Mouse (Mus musculus) intestine, postnatal 0 days (tissue): Measurements from ENCODE around the gene Eif4e2. TPM values are rescaled to one million over a fixed set of nuclear protein-coding genes. Genes with fewer than 3 reads are reported as not detected.

Source experiments
- ATAC-seq: fragments of 200-750 bp; cut with Nextera tagmentation; 2 replicates; pipeline ENCODE4 v1.8.0; 2017; ENCODE audit warnings: mild to moderate bottlenecking, moderate TSS enrichment, moderate library complexity
- H3K27ac ChIP-seq: fragments of 300-500 bp; sonication (generic); 2 replicates; pipeline ENCODE4 v1.5.1; 2014; ENCODE audit warnings: mild to moderate bottlenecking, low read depth, low read length, moderate library complexity
- H3K27me3 ChIP-seq: fragments of 300-500 bp; sonication (generic); replicated peaks from 2 replicates; pipeline ENCODE4 v1.6.1; 2014; ENCODE audit warnings: low read length, mixed read lengths; ENCODE audit not compliant: control insufficient read depth, insufficient read depth
- H3K36me3 ChIP-seq: fragments of 300-500 bp; sonication (generic); 2 replicates; pipeline ENCODE4 v1.6.1; 2014; ENCODE audit warnings: mild to moderate bottlenecking, moderate library complexity; ENCODE audit not compliant: control insufficient read depth, insufficient read depth
- H3K4me1 ChIP-seq: fragments of 300-500 bp; sonication (generic); replicated peaks from 2 replicates; pipeline ENCODE4 v1.6.1; 2014; ENCODE audit warnings: antibody characterized with exemption, low read length, mixed read lengths; ENCODE audit not compliant: control insufficient read depth, insufficient read depth
- H3K4me2 ChIP-seq: fragments of 300-500 bp; sonication (generic); replicated peaks from 2 replicates; pipeline ENCODE4 v1.6.1; 2014; ENCODE audit warnings: low read depth, mild to moderate bottlenecking, moderate library complexity
- H3K4me3 ChIP-seq: fragments of 300-500 bp; sonication (generic); 2 replicates; pipeline ENCODE4 v1.5.1; 2014; ENCODE audit warnings: low read depth, low read length
- H3K9ac ChIP-seq: fragments of 300-500 bp; sonication (generic); 2 replicates; pipeline ENCODE4 v1.6.1; 2014; ENCODE audit warnings: mild to moderate bottlenecking, low read depth, low read length
- H3K9me3 ChIP-seq: fragments of 300-500 bp; sonication (generic); 2 replicates; pipeline ENCODE4 v1.6.1; 2016; ENCODE audit warnings: mixed run types; ENCODE audit not compliant: control insufficient read depth
- CTCF ChIP-seq: sonication (generic); IDR thresholded peaks from 2 replicates; pipeline ENCODE4 v1.5.1; 2016; ENCODE audit warnings: low read depth, mild to moderate bottlenecking, control low read depth, antibody characterized with exemption, moderate library complexity
- WGBS: fragments of 180-500 bp; shearing (Covaris S2); extraction: QIAGEN DNeasy Blood & Tissue Kit; methylation state at CpG from one replicate; pipeline ENCODE4 v1.1.7; 2014; 5-methylcytosine and 5-hydroxymethylcytosine counted together
- polyA plus RNA-seq: library from polyadenylated mRNA; unstranded; fragments of >200 nt; fragmentation: Nextera tagmentation; extraction: Ambion mirVana; gene quantifications from 2 replicates; pipeline ENCODE4 v1.2.1, GENCODE M21; 2015

The Eif4e2 gene
- polyA plus RNA-seq, 1 experiment from 2014 or later = 179 TPM

DNA sequence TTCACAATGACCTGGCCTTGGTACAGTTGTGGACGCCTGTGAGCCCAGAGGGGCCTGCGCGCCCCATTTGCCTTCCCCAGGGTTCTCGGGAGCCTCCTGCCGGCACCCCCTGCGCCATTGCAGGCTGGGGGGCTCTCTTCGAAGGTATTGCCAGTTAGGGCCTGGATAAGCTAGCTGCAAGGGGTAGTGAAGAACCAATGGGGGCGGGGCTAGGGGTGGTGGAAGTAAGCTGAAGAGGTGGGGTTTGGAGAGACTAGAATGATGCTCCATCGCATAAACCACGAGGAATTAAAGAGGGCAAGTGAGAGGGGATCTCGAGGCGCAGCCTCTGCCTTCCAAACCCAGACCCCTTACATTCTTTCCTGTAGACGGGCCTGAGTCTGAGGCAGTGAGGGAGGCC lies 28.2 kb upstream of the Eif4e2 start:
- H3K27ac ChIP-seq = no peak overlapping the region
- 20% methylated on average over 13 of the region's 13 CpGs for WGBS
- no peaks in the 10 kb centered on the region for H3K9me3 ChIP-seq
- H3K4me2 ChIP-seq = no peak overlapping the region
- H3K9ac ChIP-seq = no peak overlapping the region
- no peak for ATAC-seq
- H3K27me3 ChIP-seq = peaks cover 55% of the 10 kb centered on the region
- no peaks in the 10 kb centered on the region; the same call in 1 of the 2 replicates for H3K4me1 ChIP-seq
- no peaks in the 10 kb centered on the region for H3K36me3 ChIP-seq
- no peak overlapping the region for H3K4me3 ChIP-seq
- no peak for TF ChIP-seq CTCF

DNA sequence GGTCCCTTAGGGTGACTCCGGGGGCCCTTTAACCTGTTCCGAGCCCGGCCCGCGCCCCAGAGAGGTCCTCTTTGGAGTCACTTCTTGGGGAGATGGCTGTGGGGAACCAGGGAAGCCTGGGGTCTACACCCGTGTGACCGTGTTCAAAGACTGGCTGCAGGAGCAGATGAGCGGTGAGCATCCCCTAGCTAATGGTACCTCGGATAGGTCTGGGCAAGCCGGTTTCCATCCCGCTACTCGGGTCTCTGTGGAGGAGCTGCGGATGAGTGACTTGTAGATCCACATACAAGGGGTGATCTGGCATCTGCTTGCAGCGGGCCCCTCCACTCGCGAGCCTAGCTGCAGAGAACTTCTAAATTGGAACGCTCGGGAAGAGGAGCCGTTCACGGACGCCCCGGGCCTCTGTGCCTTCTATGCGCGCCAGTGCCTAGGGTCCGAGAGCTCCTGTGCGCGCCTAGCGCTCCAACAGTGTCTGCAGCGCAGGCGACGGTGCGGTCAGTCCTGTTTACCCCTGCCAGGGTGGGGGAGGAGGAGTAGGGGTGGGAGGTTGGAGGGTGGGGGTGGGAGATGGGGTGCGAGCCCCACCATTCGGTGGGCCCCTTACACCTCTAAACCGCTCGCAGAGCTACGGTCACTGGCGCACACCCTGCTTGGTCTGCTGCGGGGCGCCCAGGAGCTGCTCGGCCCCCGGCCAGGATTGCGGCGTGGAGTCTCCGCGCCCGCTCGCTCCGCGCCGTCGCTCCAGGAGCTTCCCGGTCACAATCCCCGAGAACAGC lies 27.3 kb upstream of the Eif4e2 start:
- no peaks in the 10 kb centered on the region for H3K9me3 ChIP-seq
- H3K9ac ChIP-seq = 0 out of 2 replicates have a peak overlapping the region, but pooled peaks have one; percentile 17
- no peak for TF ChIP-seq CTCF

DNA sequence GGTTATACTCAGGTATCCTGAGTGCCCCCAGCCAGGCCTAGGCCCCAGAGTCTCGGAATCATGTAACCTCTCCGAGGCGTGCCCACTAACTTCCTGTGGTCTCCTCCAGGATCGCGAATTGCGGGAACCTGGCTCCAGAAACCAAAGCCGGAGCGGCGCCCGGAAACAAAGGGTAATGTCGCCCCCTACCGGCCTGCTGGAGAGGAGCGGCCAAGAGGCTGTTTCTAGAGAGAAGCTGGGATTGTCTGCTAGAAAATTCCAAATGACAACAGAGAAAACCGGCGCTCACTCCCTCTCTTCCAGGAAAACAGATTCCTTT lies 26.7 kb upstream of the Eif4e2 start:
- 0 out of 2 replicates have a peak, but pooled peaks have one; percentile 14 for ATAC-seq
- no peaks in the 10 kb centered on the region for H3K36me3 ChIP-seq
- peaks cover 55% of the 10 kb centered on the region for H3K27me3 ChIP-seq
- no peaks in the 10 kb centered on the region for H3K9me3 ChIP-seq
- 0% methylated on average over 15 of the region's 15 CpGs for WGBS
- no peak overlapping the region for H3K27ac ChIP-seq
- peak overlapping the region; percentile 51 for H3K4me3 ChIP-seq
- H3K9ac ChIP-seq = 0 out of 2 replicates have a peak overlapping the region, but pooled peaks have one; percentile 17
- no peaks in the 10 kb centered on the region; the same call in 1 of the 2 replicates for H3K4me1 ChIP-seq
- H3K4me2 ChIP-seq = peak overlapping the region; percentile 98
- peak; percentile 90 for TF ChIP-seq CTCF

More for the DNA sequence above, 27.3 kb upstream of the Eif4e2 start:
- Histone ChIP-seq H3K36me3 (no peaks in the 10 kb centered on the region), H3K4me1 (no peaks in the 10 kb centered on the region; the same call in 1 of the 2 replicates), H3K27me3 (peaks cover 55% of the 10 kb centered on the region), H3K4me2 (peak overlapping the region; percentile 98), H3K27ac (no peak overlapping the region), H3K4me3 (peak overlapping the region; percentile 51)
- 3% methylated on average over 54 of the region's 54 CpGs for WGBS
- 0 out of 2 replicates have a peak, but pooled peaks have one; percentile 16 for ATAC-seq

DNA sequence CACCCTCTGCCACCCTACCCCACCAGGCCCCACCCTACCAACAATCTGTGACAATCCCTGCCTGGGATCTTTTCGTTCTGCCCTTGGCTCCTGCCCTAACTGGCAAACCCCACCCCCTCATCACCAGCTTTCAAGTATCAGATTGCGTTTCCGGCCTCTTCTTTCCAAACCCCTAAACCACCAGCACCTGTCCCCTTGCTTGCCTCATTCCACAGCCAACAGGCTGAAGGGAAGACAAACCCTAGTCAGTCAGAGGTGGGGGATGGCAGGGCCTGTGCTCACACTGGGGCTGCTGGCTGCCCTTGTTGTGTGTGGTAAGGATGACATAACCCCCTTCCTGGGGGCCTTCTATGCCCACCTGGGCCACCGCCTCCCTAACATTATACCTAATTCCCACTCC lies 23.3 kb upstream of the Eif4e2 start, which contains the start of gene Chrnd:
Gene Chrnd (plus strand): TSS at position 179 of the 400 bp plus-strand sequence.
- Histone ChIP-seq H3K36me3 (no peaks in the 10 kb centered on the region), H3K27me3 (peaks cover 25% of the 10 kb centered on the region), H3K4me2 (no peak within 1 kb of the TSS), H3K4me3 (no peak within 1 kb of the TSS), H3K9ac (no peak within 1 kb of the TSS), H3K27ac (no peak within 1 kb of the TSS), H3K9me3 (no peaks in the 10 kb centered on the region), H3K4me1 (no peaks in the 10 kb centered on the region; the same call in 1 of the 2 replicates)
- ATAC-seq = no peak
- no peak for TF ChIP-seq CTCF
- 35% methylated on average over 4 of the region's 4 CpGs for WGBS

DNA sequence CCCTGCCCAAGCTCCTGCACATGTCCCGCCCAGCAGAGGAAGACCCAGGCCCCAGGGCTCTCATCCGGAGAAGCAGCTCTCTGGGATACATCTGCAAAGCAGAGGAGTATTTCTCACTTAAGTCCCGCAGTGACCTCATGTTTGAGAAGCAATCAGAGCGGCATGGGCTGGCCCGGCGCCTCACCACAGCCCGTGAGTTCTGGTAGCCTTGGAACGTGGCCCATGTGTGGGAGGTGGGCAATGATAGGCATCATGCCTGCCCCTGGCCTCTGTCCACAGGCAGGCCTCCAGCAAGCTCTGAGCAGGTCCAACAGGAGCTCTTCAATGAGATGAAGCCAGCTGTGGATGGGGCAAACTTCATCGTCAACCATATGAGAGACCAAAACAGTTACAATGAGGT lies 16.4 kb upstream of the Eif4e2 start:
- H3K4me1 ChIP-seq = no peaks in the 10 kb centered on the region
- TF ChIP-seq CTCF = no peak
- H3K4me3 ChIP-seq = no peak overlapping the region
- H3K9ac ChIP-seq = no peak overlapping the region
- no peak overlapping the region for H3K4me2 ChIP-seq
- H3K27me3 ChIP-seq = no peaks in the 10 kb centered on the region
- ATAC-seq = no peak
- H3K27ac ChIP-seq = no peak overlapping the region
- no peaks in the 10 kb centered on the region for H3K36me3 ChIP-seq
- 76% methylated on average over 9 of the region's 9 CpGs for WGBS
- H3K9me3 ChIP-seq = no peaks in the 10 kb centered on the region

DNA sequence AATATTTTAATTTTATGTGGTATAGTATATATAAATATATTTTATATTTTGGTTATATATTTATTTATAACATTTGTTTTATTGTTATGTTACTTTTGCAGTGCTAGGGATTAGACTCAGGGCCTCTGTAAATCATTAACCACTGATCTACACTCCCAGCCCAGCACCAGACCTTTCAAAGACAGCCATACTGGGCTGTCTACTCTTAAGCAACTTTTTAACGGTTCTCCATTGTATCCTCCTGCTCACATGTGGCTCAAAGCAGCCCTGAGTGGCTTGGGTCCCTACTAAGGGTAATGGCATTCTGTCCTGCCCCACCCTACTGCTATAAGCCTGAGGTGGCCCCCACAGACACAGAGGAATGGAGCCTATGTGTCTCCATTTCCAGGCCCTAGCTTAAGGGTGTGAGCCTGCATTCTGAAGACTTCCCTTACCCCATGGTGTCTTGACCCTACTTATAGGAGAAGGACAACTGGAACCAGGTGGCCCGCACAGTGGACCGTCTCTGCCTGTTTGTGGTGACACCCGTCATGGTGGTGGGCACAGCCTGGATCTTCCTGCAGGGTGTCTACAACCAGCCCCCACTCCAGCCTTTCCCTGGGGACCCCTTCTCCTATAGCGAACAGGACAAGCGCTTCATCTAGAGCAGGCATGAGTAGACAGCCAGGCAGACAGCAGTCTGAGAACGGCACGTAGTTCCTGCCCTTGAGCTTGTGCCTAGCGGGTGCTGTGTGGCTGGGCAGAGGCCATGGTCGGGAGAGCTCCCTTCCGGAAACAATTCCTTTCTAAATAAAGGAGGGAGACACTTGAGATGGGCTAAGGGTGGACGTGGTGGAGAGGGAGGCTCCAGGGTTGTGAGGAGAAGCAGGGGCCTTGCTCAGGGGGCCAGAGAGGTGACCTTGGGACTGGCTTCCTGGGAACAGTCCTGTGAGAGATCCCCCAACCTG lies 15.3 kb upstream of the Eif4e2 start:
- no peaks in the 10 kb centered on the region for H3K9me3 ChIP-seq
- H3K36me3 ChIP-seq = no peaks in the 10 kb centered on the region
- no peaks in the 10 kb centered on the region for H3K4me1 ChIP-seq
- no peak overlapping the region for H3K27ac ChIP-seq
- peak; percentile 56 for ATAC-seq
- H3K4me2 ChIP-seq = no peak overlapping the region
- no peak for TF ChIP-seq CTCF
- no peak overlapping the region for H3K4me3 ChIP-seq
- no peaks in the 10 kb centered on the region for H3K27me3 ChIP-seq
- no peak overlapping the region for H3K9ac ChIP-seq
- WGBS = 64% methylated on average over 12 of the region's 12 CpGs
